Mouse (Mus musculus) frontal cortex, postnatal 10 days (tissue): ENCODE measurements around the gene Gm44790.

Experiments
- DNase-seq, 2 experiments: peaks; one replicate each; pipeline ENCODE4 v3.0.0; 2022; ENCODE audit warnings: low spot score in 2 of 2, mixed read lengths in 1 of 2

Gene Gm44790

GRCm38 (mm10) chr6:86404100-86404861 is 22.2 kb upstream of the Gm44790 start, which contains the start of gene Tia1:
Gene Tia1 (plus strand): TSS chr6:86404219.
- DNase-seq: peak; percentile 96 to 97

GRCm38 (mm10) chr6:86404996-86405395 is 21.5 kb upstream of the Gm44790 start:
- DNase-seq: no peak

GRCm38 (mm10) chr6:86406306-86406705 is 20.2 kb upstream of the Gm44790 start:
- DNase-seq: no peak

- no peak for DNase-seq
Measured at GRCm38 (mm10) chr6:86418711-86419110, 7.7 kb upstream of the Gm44790 start.

- no peak for DNase-seq
Measured at GRCm38 (mm10) chr6:86419239-86419638, 7.2 kb upstream of the Gm44790 start.

GRCm38 (mm10) chr6:86420491-86420890 is 6.0 kb upstream of the Gm44790 start:
- no peak for DNase-seq

GRCm38 (mm10) chr6:86431531-86431930 is 5.1 kb downstream of the Gm44790 start:
- DNase-seq: no peak

GRCm38 (mm10) chr6:86433696-86434095 is 7.2 kb downstream of the Gm44790 start:
- DNase-seq: no peak

- DNase-seq: peak; percentile 25 to 42
Measured at GRCm38 (mm10) chr6:86437711-86438110, 11.3 kb downstream of the Gm44790 start.

- DNase-seq: peak; percentile 90 to 94
Measured at GRCm38 (mm10) chr6:86438272-86439118, 12.0 kb downstream of the Gm44790 start, which contains the start of gene C87436. Gene C87436 (plus strand): TSS chr6:86438374.

GRCm38 (mm10) chr6:86439119-86439496 is 12.7 kb downstream of the Gm44790 start:
- DNase-seq: no peak

- DNase-seq: no peak
Measured at GRCm38 (mm10) chr6:86439531-86439930, 13.1 kb downstream of the Gm44790 start.

- DNase-seq: no peak
Measured at GRCm38 (mm10) chr6:86441571-86441970, 15.1 kb downstream of the Gm44790 start.

- no peak for DNase-seq
Measured at GRCm38 (mm10) chr6:86445551-86445950, 19.1 kb downstream of the Gm44790 start.

- DNase-seq: no peak
Measured at GRCm38 (mm10) chr6:86446927-86447568, 20.6 kb downstream of the Gm44790 start.

- no peak for DNase-seq
Measured at GRCm38 (mm10) chr6:86456727-86457126, 30.3 kb downstream of the Gm44790 start.

GRCm38 (mm10) chr6:86463079-86463478 is 36.6 kb downstream of the Gm44790 start:
- no peak for DNase-seq

- DNase-seq: no peak
Measured at GRCm38 (mm10) chr6:86471317-86471716, 44.9 kb downstream of the Gm44790 start.

GRCm38 (mm10) chr6:86471760-86472099 is 45.3 kb downstream of the Gm44790 start:
- DNase-seq: no peak

GRCm38 (mm10) chr6:86472100-86472955 is 45.9 kb downstream of the Gm44790 start:
- peak; percentile 99 to 100 for DNase-seq

GRCm38 (mm10) chr6:86473077-86473476 is 46.6 kb downstream of the Gm44790 start:
- DNase-seq: no peak
